Mouse (Mus musculus): ENCODE data around the gene Gm49394. TPM values are rescaled to one million over a fixed set of nuclear protein-coding genes. Genes with fewer than 3 reads are reported as not detected.
A peak's percentile ranks its signal among the peaks of the same experiment; 100 is the strongest.

Gm49394 gene
- total and polyA plus RNA-seq, 3 experiments, result not detected

DNA sequence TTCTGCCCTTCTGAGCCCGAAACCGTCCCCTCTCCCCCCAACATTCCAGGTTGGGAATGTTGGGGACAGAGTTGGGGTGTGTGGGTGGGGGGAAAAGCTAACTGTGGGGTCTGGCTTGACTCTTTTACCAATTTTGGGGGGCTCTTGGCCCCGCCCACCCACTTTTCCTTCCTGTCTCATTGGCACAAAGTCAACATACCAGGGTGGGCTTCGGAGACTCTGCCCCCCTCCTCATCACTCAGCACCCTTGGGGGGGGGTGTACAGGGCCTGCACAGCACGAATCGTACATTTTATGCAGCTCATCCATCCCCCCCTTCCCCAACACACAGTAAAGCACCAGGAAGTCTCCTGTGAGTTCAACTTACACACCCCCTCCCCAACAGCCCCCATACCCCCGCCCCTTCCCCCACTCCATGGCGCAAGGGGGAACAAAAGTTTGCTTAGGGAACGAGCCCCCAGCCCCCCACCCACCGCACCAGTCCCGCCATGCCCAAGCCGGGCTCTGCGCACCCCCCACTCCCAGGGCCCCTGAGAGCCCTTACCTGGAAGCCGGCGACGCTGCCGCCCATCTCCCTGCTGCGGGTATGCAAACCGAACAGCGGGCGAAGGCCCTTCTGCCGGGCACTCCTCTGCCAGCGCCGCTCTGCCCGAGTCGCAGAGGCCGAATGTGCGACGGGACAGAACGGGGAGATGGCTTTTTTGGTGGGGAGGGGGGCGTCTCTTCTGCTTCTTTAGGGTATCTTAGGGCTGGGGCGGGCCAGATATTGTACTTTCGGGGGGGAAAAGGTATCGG is 11.7 kb downstream of the Gm49394 start:
- TF ChIP-seq CTCF (IDR thresholded peaks at IDR 0.05) (no peak), EP300 (IDR thresholded peaks at IDR 0.05; ENCODE audit: insufficient read depth, low read depth, low read length) (no peak), POLR2A (IDR thresholded peaks at IDR 0.05; ENCODE audit: insufficient read depth, low read depth, low read length) (no peak)
- no peaks in the 10 kb centered on the region for H3K79me2 ChIP-seq (replicated peaks; ENCODE audit: control insufficient read depth, insufficient read depth, low read length)
- intact Hi-C loops (cut with DNase I), result no loop called here
- 5% methylated on average over 33 of the region's 34 CpGs for WGBS
- DNase-seq, result peak in 1 of 2 experiments; percentile 17
- no peaks in the 10 kb centered on the region for H3K36me3 ChIP-seq (ENCODE audit: control insufficient read depth, insufficient read depth, low read length)
- H3K27me3 ChIP-seq (ENCODE audit: control insufficient read depth, insufficient read depth, low read length), result peaks cover 27% of the 10 kb centered on the region
- H3K4me3 ChIP-seq, result peak overlapping the region; percentile 38
- peak overlapping the region; percentile 65 for H3K9ac ChIP-seq (ENCODE audit: low read depth, low read length)
- no peak overlapping the region for H3K27ac ChIP-seq
- H3K4me1 ChIP-seq (ENCODE audit: control insufficient read depth, insufficient read depth, low read length), result peaks cover 2% of the 10 kb centered on the region

DNA sequence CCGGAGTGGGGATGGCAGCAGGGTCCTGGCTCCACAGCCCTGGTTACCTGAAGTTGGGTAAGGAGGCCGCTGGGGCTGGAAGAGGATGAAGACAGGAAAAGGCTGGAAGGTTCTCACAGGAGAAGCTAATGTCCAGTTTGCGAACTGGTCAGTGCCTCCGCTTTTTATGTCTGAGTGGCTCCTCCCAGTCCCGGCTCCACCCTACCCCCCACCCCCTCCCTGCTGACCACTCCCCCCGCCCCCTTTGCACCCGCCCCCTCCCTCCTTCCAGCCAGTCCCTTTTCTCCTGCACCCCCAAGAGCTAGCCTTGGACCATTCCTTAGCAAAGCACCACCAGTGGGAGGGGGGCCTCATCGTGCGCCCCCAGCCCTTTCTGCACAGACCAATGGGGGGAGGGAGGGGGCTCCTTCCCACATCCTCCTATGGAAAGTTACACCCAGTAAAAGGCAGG is 12.4 kb downstream of the Gm49394 start:
- H3K79me2 ChIP-seq (replicated peaks; ENCODE audit: control insufficient read depth, insufficient read depth, low read length), result no peaks in the 10 kb centered on the region
- no peak overlapping the region for H3K9ac ChIP-seq (ENCODE audit: low read depth, low read length)
- H3K4me1 ChIP-seq (ENCODE audit: control insufficient read depth, insufficient read depth, low read length), result peaks cover 2% of the 10 kb centered on the region
- H3K27ac ChIP-seq, result no peak overlapping the region
- intact Hi-C loops (cut with DNase I), result no loop called here
- no peak overlapping the region for H3K4me3 ChIP-seq
- peak in 1 of 2 experiments; percentile 21 for DNase-seq
- WGBS, result 25% methylated on average over 9 of the region's 9 CpGs
- H3K27me3 ChIP-seq (ENCODE audit: control insufficient read depth, insufficient read depth, low read length), result peaks cover 27% of the 10 kb centered on the region
- H3K36me3 ChIP-seq (ENCODE audit: control insufficient read depth, insufficient read depth, low read length), result no peaks in the 10 kb centered on the region
- TF ChIP-seq POLR2A (IDR thresholded peaks at IDR 0.05; ENCODE audit: insufficient read depth, low read depth, low read length) (no peak), EP300 (IDR thresholded peaks at IDR 0.05; ENCODE audit: insufficient read depth, low read depth, low read length) (no peak), CTCF (IDR thresholded peaks at IDR 0.05) (no peak)

DNA sequence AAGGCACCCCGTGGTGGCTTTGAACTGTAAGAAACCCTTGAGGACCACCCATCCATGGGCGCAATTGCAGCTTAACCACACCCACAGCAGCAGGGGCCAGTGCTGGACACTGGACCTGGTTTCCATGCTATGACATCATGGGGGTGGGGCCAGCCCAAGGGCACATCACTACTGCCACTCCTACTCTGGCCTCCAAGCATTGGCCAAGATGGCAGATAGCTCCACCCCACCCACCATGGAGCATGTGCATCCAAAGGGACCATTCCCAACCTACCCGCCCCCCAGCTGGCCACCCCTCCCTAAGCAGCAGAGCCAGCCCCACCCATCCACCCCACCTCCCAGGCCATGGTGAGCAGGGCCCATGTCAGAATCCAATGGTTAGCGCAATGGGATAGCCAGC is 13.7 kb downstream of the Gm49394 start:
- no peak for TF ChIP-seq EP300 (IDR thresholded peaks at IDR 0.05; ENCODE audit: insufficient read depth, low read depth, low read length)
- TF ChIP-seq POLR2A (IDR thresholded peaks at IDR 0.05; ENCODE audit: insufficient read depth, low read depth, low read length), result no peak
- TF ChIP-seq CTCF (IDR thresholded peaks at IDR 0.05), result no peak
- H3K9ac ChIP-seq (ENCODE audit: low read depth, low read length), result no peak overlapping the region
- H3K79me2 ChIP-seq (replicated peaks; ENCODE audit: control insufficient read depth, insufficient read depth, low read length), result no peaks in the 10 kb centered on the region
- DNase-seq, result peak in 1 of 2 experiments; percentile 16
- H3K4me1 ChIP-seq (ENCODE audit: control insufficient read depth, insufficient read depth, low read length), result peaks cover 2% of the 10 kb centered on the region
- H3K27ac ChIP-seq, result no peak overlapping the region
- peaks cover 26% of the 10 kb centered on the region for H3K27me3 ChIP-seq (ENCODE audit: control insufficient read depth, insufficient read depth, low read length)
- WGBS, result 62% methylated on average over 4 of the region's 4 CpGs
- intact Hi-C loops (cut with DNase I), result no loop called here
- H3K36me3 ChIP-seq (ENCODE audit: control insufficient read depth, insufficient read depth, low read length), result no peaks in the 10 kb centered on the region
- H3K4me3 ChIP-seq, result no peak overlapping the region

DNA sequence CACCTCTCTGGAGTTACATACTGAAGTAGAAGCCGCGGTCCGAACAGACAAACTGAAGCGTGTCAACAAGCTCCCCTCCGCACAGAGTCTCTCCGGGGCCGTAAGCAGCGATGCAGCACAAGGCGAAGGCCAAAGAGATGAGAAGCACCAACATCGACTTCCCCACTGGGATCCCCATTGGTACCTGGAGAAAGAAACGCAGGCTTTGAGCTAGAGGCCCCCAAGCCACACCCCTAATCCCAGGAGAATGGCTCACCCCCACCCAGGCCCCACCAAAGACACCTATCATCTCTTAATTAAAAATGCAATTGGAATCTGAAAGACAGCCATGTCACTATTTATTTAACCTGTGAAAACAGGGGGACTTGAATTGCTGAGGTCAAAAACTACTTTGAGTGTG is 14.1 kb downstream of the Gm49394 start:
- 43% methylated on average over 11 of the region's 11 CpGs for WGBS
- H3K79me2 ChIP-seq (replicated peaks; ENCODE audit: control insufficient read depth, insufficient read depth, low read length), result no peaks in the 10 kb centered on the region
- no peak overlapping the region for H3K4me3 ChIP-seq
- H3K27ac ChIP-seq, result no peak overlapping the region
- peaks cover 2% of the 10 kb centered on the region for H3K4me1 ChIP-seq (ENCODE audit: control insufficient read depth, insufficient read depth, low read length)
- no peaks in the 10 kb centered on the region for H3K36me3 ChIP-seq (ENCODE audit: control insufficient read depth, insufficient read depth, low read length)
- intact Hi-C loops (cut with DNase I), result no loop called here
- H3K27me3 ChIP-seq (ENCODE audit: control insufficient read depth, insufficient read depth, low read length), result peaks cover 22% of the 10 kb centered on the region
- no peak for TF ChIP-seq POLR2A (IDR thresholded peaks at IDR 0.05; ENCODE audit: insufficient read depth, low read depth, low read length)
- no peak for TF ChIP-seq CTCF (IDR thresholded peaks at IDR 0.05)
- no peak for TF ChIP-seq EP300 (IDR thresholded peaks at IDR 0.05; ENCODE audit: insufficient read depth, low read depth, low read length)
- peak in 1 of 2 experiments; percentile 4 for DNase-seq
- no peak overlapping the region for H3K9ac ChIP-seq (ENCODE audit: low read depth, low read length)

DNA sequence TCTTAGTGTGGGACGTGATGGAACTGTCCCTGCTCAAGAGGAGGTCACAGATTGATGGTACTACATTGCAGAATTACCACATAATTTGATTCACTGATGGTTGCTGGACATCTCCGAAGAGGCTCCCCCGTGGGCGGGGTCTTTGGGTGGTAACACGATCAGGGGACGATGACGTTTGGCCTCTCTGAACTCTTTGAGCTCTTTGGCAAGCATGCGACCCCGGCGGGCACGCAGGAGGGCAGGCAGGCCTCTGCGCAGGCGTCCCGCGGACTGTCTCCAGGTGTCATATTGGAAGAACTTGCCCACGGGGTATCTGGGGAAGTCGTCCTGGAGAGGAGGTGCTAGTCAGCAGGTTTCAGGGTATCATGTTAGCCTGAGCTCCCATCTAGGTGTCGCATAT is 16.0 kb downstream of the Gm49394 start:
- Histone ChIP-seq H3K4me3 (no peak overlapping the region), H3K79me2 (replicated peaks; ENCODE audit: control insufficient read depth, insufficient read depth, low read length) (no peaks in the 10 kb centered on the region), H3K36me3 (ENCODE audit: control insufficient read depth, insufficient read depth, low read length) (no peaks in the 10 kb centered on the region), H3K27me3 (ENCODE audit: control insufficient read depth, insufficient read depth, low read length) (peaks cover 11% of the 10 kb centered on the region), H3K4me1 (ENCODE audit: control insufficient read depth, insufficient read depth, low read length) (no peaks in the 10 kb centered on the region), H3K27ac (no peak overlapping the region), H3K9ac (ENCODE audit: low read depth, low read length) (no peak overlapping the region)
- TF ChIP-seq EP300 (IDR thresholded peaks at IDR 0.05; ENCODE audit: insufficient read depth, low read depth, low read length) (no peak), CTCF (IDR thresholded peaks at IDR 0.05) (no peak), POLR2A (IDR thresholded peaks at IDR 0.05; ENCODE audit: insufficient read depth, low read depth, low read length) (no peak)
- WGBS, result 41% methylated on average over 18 of the region's 18 CpGs
- peak in 1 of 2 experiments; percentile 12 for DNase-seq
- intact Hi-C loops (cut with DNase I), result no loop called here

DNA sequence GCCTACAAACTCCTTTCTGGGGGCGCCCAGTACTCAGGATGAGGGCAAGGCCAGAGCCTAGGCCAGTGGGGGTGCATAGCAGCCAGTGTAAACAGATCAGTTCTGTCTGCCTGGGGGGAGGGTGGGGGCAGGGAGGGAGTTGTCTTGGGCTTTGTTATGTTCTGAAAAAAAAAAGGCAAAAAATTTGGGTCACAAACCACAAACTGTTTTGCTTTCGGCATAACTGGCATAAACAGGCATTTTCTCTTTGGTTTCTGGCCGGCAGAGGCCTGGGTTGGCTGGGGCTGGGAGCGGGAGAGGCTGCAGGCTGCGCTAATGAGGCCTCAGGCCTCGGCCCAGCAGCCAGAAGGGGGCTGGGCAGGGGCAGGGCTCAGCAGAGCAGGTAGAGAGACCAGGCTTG is 23.1 kb downstream of the Gm49394 start:
- no peaks in the 10 kb centered on the region for H3K36me3 ChIP-seq (ENCODE audit: control insufficient read depth, insufficient read depth, low read length)
- WGBS, result 82% methylated on average over 6 of the region's 6 CpGs
- TF ChIP-seq POLR2A (IDR thresholded peaks at IDR 0.05; ENCODE audit: insufficient read depth, low read depth, low read length) (no peak), EP300 (IDR thresholded peaks at IDR 0.05; ENCODE audit: insufficient read depth, low read depth, low read length) (no peak), CTCF (IDR thresholded peaks at IDR 0.05) (no peak)
- intact Hi-C loops (cut with DNase I), result no loop called here
- no peaks in the 10 kb centered on the region for H3K79me2 ChIP-seq (replicated peaks; ENCODE audit: control insufficient read depth, insufficient read depth, low read length)
- no peak overlapping the region for H3K9ac ChIP-seq (ENCODE audit: low read depth, low read length)
- no peak overlapping the region for H3K4me3 ChIP-seq
- no peak for DNase-seq
- no peaks in the 10 kb centered on the region for H3K4me1 ChIP-seq (ENCODE audit: control insufficient read depth, insufficient read depth, low read length)
- no peaks in the 10 kb centered on the region for H3K27me3 ChIP-seq (ENCODE audit: control insufficient read depth, insufficient read depth, low read length)
- no peak overlapping the region for H3K27ac ChIP-seq
